Mouse (Mus musculus): ENCODE results near the gene Pfkfb4. TPM values are rescaled to one million over a fixed set of nuclear protein-coding genes. Genes with fewer than 3 reads are reported as not detected.
A peak's percentile ranks its signal among the peaks of the same experiment; 100 is the strongest.

Gene Pfkfb4
- total RNA-seq, 2 experiments from 2014 or later, result 5.3 to 9.1 TPM

DNA sequence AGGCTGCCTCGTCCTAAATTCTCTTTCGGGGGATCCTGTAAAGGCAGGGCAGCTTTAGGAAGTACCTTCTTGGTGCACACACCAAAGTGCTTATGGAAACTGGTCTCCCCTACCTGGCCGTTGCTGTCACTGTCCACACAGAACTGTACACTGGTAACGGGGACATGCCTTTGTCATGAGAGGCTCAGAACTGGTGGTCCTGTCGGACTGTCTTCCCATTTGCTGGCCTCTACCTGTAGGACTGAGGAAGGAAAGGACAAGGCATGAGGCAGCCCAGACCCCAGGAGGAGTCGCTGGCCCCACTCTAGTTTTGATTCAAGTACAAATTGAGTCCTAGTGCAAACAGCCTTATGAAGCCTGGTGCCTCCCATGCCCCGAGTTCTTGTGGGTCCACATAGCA lies 39.4 kb downstream of the Pfkfb4 start:
- no peak for DNase-seq (ENCODE audit: low spot score in 2 of 2)

DNA sequence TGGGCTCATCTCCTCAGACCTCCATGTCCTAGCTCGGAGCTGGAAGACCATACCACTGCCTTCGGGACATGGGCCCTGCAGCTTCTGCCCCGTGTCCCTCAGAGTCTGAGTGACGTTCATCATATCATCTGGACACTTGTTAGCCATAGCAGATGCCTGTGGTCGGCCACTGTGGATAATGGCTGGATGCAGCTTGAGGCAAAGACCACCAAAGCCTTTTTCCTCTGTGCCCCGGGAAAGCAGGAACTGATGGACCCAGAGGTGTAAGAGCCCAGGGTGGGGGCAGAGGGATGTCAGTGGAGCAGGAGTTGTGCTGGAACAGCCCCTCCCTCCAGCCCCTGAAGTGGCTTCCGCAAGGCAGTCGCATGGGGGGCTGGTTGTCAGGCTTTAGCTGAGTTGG lies 40.1 kb downstream of the Pfkfb4 start:
- DNase-seq (ENCODE audit: low spot score in 2 of 2), result no peak

DNA sequence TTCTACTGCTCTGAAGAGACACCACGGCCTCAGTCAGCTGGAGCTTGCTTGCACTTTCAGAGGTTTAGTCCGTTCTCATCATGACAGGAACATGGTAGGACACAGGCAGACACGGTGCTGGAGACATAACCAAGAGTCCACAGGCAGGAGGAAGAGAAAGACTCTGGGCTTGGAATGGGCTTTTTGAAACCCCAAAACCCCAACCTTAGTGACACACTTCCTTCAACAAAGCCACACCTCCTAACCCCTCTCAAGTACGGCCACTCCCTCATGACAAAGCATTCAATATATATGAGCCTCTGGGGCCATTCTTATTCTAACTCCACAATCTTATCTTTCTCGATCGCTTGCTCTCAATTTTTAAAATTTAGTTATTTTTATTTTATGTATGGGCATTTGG lies 40.9 kb downstream of the Pfkfb4 start:
- no peak for DNase-seq (ENCODE audit: low spot score in 2 of 2)

DNA sequence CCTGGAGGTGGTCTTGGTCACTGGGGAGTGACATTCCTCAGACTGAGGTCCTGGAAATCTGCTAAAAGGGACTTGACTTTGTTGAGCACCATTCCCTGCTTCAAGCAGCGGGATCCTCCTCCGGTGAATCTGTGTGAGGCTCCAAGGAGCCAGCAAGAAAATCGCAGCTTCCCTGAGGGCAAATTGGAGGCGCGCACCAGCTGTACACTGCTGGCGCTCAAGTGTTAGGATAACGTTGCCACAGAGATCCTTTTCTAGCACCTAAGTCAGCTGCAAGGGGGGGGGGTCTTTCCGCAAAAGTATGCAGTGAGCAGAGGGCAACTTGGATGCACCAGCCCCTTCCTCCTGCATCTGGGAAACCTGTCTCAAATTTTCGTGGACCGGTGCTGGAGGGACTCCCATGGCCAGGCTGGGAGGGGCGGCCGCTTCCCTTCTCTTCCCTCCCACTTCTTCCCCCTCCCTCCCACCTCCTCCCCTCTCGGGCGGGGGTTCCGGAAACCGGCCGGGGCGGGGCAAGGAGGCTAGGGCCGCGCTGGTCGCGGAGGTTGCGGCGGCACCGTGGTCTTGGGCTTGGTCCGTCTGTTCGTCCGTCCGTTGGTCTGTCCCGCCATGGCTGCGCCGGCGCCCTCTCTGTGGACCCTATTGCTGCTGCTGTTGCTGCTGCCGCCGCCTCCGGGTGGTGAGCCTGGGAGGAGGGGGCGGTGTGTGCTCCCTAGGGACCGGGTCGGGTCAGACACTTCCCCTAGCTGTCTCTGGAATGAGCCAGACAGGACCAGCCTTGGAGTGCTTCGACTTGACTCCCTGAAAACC lies 46.7 kb downstream of the Pfkfb4 start, which contains the start of gene Shisa5:
Shisa5 (plus strand) TSS at position 480 of the 810 bp plus-strand sequence.
- DNase-seq (ENCODE audit: low spot score in 2 of 2), result peak; percentile 63 to 76

DNA sequence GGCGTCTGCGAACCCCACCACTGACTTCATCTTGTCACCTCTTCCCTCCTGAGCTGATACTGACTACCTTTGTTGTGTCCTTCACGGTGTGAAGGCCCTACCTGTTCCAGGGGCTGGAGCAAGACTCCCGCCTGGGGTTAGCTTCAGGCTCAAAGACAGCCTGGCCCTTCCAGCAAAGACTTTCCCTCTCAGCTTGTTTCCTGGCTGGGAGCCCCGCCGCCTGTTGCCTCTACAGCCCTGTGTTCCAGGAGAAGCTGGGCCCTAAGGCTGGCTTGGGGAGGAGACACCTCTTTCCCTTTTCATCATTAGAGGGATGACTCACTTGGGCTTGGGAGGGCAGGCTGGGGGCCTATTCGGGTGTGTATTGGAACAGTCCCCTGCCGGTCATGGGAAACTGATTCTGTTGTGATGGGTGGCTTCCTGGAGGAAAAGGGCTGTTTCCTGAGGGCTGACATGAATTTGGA lies 47.4 kb downstream of the Pfkfb4 start:
- DNase-seq (ENCODE audit: low spot score in 2 of 2), result no peak

DNA sequence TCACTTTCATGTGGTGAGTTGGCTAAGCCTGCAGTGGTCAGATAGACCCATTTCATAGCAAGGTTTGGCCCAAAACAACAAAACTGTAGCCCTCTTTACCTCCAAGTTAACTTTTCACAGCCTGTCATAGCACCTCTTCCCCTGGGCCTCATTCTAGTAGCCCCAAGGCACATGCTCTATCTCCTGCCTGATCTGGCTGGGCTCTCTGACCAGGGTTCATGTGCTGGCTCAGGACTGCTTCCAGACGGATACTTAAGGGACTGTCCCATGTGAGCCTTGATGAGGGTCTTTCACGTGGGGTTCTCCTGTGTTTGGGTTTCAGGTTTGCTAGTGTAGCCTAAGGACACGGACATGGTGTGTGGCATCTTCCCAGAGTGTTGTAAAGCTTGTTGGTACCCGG lies 48.1 kb downstream of the Pfkfb4 start:
- no peak for DNase-seq (ENCODE audit: low spot score in 2 of 2)

DNA sequence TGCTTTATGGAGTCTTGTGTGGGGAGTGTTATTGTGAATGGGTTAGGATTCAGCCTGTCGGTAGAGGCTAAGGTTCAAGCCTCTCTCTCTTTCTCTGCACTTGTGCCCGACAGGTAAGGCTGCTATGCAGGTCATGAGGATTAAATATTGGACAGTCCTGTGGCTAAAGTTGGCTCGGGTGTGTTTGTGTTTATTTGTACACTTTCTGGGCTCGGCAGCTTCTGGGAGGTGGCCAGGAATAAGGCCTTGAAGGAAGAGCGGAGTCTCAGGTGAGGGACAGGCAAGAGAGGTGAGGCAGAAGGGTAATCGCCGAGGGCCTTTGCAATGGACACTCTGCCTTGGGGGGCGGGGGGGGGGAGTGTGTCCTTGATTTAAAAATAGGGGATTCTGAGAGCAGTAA lies 48.6 kb downstream of the Pfkfb4 start:
- no peak for DNase-seq (ENCODE audit: low spot score in 2 of 2)

DNA sequence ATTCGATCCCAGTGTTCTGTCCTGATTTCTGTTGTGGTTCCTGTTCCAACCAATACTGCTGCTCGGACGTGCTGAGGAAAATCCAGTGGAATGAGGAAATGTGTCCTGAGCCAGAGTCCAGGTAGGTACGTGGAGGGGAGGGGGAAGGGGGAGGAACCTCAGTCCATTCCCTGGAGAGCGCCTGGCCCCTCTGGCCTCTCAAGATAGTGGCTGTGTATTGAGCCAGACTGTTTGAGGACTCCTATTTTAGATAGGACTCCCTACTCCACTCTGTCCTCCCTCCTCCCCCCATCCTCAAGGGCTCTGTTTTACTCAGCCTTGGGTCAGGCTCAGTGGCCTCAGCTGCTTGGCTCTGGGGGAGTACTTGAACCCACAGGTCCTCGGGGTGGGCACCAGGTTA lies 49.3 kb downstream of the Pfkfb4 start:
- no peak for DNase-seq (ENCODE audit: low spot score in 2 of 2)

DNA sequence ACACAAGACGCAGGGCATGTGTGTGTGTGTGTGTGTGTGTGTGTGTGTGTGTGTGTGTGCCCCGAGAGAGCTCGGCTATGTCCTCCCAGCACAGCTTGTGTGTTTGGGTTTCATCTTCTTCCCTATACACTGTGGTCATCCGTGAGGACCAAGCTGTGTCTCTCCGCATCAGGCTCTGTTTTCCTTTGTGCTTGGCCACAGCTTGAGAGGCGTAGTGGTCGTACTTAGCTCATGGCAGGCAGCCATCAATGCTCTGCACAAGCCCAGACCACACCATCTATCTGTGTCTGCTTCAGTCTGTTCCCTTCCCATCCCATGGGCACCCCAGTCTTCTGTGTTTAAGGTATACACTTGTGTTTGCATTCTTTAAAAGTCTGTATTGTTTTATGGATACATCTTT lies 49.8 kb downstream of the Pfkfb4 start:
- no peak for DNase-seq (ENCODE audit: low spot score in 2 of 2)

DNA sequence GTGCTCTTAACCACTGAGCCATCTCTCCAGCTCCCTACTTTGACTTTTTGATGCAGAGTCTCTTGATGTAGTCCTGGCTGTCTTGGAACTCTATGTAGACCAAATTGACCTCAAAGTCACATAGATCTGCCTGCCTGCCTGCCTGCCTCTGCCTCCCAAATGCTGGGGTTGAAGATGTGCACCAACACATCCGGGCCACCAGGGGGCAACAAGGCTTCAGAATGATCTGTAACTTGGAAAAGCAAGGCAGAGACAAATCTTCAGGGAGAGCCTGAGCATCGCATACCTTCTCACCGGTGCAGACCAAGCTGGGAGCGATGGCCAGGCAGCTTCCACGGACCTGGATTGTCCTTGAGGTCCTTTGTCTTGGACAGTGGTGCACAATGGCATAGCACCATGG lies 54.7 kb downstream of the Pfkfb4 start:
- DNase-seq (ENCODE audit: low spot score in 2 of 2), result no peak

DNA sequence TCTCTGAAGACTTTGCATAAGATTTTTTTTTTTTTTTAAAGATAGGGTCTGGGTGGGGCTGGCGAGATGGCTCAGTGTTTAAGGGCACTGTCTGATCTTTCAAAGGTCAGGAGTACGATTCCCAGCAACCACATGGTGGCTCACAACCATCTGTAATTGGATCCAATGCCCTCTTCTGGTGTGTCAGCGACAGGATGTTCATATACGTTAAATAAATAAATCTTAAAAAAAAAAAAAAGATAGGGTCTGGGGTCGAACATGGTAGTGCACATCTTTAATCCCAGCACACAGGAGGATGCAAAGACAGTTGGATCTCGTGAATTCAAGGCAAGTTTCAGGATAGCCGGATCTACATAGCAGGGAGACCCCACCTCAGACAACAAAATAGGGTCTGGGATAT lies 57.7 kb downstream of the Pfkfb4 start:
- no peak for DNase-seq (ENCODE audit: low spot score in 2 of 2)

DNA sequence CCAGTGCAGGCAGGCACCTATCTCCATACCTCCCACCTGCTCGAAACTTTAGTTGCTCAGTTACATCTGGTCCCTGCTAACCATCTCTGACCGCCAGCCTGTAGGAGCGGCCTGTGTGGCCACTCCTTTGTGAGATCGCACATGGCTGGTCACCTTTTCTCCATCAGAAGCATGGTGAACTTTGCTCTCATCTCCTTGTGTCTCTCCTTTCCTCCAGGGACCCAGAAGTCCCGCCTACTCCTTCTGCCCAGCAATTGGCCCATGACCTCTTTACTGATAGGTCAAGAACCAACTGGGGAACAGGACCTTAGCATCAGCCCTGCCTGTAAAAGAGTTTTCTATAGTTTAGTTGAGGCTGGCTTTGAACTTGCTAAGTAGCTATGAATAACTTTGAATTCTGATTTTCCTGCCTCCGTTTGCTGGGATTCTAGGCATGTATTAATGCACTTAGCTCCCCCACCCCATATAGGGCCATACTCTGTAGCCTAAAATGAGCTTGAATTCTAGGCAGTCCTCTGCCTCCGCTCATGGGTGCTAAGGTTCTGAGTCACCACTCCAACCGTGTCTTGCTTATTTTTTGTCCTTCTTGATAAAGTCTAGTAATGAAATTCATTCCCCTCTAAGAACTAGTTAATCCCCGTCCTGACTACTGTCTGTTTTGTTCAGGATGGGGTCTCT lies 58.6 kb downstream of the Pfkfb4 start:
- DNase-seq (ENCODE audit: low spot score in 2 of 2), result peak in 1 of 2 experiments; percentile 1

DNA sequence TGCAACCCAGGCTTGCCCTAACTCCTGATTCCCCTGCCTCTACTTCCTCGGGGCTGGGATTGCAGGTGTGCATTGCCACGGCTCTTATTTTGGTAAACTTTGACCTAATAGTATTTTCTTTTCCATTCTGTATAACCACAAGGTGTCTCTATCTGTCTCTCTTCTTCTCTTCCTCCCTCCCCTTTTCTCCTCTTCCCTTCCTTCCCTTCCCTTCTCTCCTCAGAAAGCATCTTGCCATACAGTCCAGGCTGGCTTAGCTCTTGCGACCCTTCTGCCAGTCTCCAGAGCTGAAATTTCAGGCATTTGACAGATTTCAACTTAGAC lies 59.1 kb downstream of the Pfkfb4 start:
- no peak for DNase-seq (ENCODE audit: low spot score in 2 of 2)

DNA sequence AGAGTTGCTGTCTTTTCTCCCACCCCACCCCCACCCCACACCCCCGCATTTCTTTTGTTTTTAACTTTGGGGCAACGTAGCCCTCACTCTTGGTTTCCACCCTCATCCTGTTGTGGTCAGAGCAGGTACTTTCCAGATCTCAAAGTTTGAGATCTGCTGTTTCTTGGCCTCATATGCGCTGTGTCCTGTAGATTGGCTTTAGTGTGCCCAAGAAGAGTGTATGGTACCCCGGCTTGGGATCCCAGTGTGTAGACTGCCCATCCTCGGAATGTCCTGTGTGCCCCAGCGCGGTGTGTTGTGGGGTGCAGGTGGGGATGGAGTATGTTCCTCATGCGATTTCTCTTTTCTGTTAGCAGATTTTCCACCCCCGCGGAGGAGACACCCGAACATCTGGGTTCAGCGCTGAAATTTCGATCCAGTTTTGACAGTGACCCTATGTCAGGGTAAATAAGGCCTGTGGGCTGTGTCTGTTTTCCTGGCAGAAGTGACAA lies 59.5 kb downstream of the Pfkfb4 start:
- peak in 1 of 2 experiments; percentile 1 for DNase-seq (ENCODE audit: low spot score in 2 of 2)

DNA sequence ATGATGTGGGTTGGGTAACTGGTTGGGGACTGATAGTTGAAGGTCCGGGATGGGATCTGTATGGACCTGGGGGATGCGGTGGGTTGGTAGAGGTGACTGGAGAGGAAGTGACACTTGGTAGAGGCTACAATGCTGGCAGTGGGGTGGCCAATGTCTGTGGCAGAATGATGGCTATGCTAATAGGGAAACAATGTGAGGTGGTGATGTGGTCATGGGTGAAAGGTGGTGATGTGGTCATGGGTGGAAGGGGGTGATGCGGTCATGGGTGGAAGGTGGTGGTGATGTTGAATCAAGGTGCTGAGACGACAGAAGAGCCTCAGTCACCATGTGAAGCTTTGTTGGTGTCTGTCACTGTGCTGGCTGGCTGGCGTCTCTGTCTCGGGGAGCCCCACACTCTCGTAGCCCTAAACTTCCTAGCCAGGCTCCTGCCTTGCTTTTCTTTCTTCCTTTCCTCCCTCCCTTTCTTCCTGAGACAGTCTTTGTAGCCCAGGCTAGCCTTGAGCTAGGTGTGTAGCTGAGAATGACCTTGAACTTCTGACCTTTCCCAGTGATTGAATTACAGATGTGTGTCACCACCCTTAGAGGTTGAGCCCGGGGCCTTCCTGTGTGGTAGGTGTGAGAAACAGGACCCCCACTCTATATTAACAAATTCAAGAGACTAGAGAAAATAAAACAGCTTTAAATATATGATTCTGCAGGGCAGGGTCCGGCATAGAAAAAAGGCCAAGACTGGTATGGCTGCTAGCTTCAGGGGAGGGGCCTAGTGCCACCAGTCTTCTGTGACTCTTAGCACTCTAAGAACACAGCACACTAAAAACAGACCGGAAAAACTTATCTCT lies 60.3 kb downstream of the Pfkfb4 start:
- DNase-seq (ENCODE audit: low spot score in 2 of 2), result peak in 1 of 2 experiments; percentile 1

DNA sequence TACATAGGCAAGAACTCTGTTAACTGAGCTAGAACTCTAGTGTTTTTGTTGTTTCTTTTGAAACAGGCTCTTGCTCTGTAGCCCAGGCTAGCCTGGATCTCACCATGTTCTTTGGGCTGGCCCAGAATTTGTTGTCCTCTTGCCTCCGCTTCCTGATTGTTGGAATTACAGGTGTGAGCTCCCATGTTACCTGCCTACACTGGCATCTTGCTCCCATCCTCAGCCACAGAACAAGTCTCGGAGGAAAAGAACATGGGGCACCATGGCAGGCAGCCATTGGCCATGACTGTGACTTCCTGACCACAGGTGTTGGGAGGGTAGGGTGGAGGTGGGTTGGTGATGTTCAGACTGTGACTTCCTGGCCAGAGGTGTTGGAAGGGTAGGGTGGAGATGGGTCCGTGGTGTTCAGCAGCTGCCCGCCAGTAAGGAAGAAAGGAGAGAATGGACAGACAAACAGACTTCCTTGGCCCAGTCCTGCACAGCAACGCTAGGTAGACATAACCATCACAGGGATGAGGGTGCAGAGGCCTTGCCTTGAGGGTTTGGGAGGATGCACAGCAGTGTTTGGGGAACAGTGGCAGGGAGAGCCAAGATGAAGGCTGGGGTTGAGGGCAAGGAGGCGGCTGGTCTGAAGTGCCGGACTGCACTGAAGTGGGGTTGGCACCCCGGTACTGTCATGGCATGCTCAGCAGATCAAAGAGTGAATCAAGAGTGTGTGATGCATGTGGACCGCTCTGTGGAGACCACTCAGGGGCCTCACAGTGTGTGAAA lies 61.1 kb downstream of the Pfkfb4 start:
- DNase-seq (ENCODE audit: low spot score in 2 of 2), result peak in 1 of 2 experiments; percentile 0

DNA sequence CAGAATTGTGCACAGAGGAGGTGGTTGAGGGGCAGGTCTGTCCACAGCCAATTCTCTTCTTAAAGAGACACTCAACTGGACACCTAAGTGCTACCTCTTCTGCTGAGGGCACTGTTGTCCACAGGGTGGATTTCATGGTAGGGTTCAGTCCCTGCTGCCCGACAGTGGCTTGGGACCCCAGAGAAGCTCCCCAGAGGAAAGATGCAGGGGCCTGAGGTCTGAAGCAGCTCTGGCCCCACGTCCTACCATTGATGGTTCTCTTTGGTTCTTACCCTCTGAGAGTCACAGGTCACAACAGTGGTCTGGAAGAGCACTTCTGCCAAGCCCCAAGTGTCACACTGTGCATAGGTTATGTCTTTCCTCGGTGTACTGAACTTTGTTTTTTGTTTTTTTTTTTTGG lies 61.8 kb downstream of the Pfkfb4 start:
- DNase-seq (ENCODE audit: low spot score in 2 of 2), result no peak

DNA sequence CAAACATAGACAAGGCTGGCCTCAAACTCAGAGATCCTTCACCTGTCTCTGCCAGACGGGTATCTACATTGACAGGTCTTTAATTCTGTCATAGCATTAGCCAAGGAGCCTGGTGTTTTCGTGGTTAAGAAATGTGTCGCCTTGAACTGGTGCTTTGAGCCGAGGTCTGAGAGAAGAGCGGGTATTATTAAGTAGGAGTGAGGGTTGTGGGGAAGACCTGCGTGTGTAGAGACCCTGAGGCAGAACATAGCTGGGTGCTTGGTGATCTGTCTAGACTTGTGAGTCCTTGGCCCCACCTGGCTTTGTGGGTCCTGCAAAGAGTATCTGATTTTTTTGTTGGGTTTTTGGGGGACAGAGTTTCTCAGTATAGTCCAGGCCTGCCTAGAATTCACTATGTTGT lies 62.3 kb downstream of the Pfkfb4 start:
- DNase-seq (ENCODE audit: low spot score in 2 of 2), result peak in 1 of 2 experiments; percentile 0

DNA sequence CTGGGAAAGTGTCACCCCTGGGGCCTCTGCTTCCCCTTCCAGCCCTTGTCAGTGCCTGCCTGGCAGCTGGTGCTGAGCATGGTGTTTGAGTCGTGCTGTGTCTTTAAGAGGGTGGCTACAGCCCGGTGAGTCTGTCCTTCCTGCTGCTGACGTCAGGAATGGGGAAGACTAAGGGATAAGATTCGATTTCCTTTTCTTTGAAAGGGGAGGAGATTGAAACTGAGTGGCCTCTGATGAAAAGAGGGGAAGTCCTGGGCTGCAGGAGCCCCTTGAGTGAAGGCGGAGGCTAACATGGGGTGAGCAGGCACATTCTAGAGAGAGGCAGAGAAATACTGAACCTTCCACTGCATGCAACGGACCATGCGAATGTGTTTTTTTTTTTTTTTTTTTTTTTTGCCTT lies 63.1 kb downstream of the Pfkfb4 start:
- peak; percentile 3 to 49 for DNase-seq (ENCODE audit: low spot score in 2 of 2)

DNA sequence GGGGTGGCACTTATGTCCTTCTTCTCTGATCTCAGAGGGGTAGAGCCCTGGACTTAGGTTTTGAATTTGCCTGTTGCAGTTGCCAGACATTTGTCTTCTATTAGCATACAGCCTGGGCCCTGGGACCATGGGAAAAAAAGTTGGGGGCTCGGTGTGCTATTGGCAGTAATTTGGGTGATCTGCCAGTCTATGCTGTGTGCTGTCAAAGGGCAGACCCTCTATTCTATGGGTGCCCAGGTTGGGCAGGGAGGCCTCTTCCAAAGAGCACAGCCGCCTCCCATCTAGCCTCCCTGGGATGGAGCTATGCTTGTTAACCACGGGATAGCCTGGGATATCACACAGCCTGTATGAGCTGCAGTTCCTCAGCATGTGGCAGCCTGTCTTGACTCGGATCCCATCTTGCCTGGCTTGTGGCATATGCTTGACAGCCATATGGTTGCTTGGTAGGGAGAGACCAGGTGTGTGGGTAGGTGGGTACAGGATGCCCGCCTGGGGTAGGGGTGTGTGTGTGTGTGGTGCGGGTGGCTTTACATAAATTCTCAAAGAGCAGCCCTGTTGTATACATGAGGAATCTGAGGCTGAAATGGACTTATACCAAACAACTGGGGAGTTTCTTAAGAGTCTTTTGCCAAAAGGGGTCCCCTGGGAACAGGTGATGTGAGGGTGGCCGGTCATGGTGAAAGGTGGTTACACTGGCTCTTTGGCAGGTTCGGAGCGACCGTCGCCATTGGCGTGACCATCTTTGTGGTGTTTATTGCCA lies 63.9 kb downstream of the Pfkfb4 start:
- DNase-seq (ENCODE audit: low spot score in 2 of 2), result no peak
